Mouse (Mus musculus) heart, postnatal 10 days (tissue): ENCODE measurements around the gene Tedc2. TPM values are rescaled to one million over a fixed set of nuclear protein-coding genes. Genes with fewer than 3 reads are reported as not detected.
A peak's percentile ranks its signal among the peaks of the same experiment; 100 is the strongest.

Source experiments
- DNase-seq, 2 experiments: peaks; one replicate each; pipeline ENCODE4 v3.0.0; 2021
- intact Hi-C: fragments of 180-260 bp; cut with DNase I; formaldehyde crosslinking; loops from one replicate; pipeline ENCODE4 v1.15.1; 2025
- total RNA-seq, 2 experiments: library from RNA; stranded (reverse); gene quantifications; 2 replicates each; pipeline ENCODE4 v1.2.3; 2021

The Tedc2 gene
- total RNA-seq, 2 experiments from 2014 or later: 3.5 to 5.0 TPM

- intact Hi-C loops: no loop called here
- DNase-seq: no peak
These were observed 23.4 kb downstream of the Tedc2 start for GRCm38 (mm10) chr17:24197032-24197824.

- intact Hi-C loops: no loop called here
- no peak for DNase-seq
These were observed 25.3 kb downstream of the Tedc2 start for GRCm38 (mm10) chr17:24195349-24195748.

- intact Hi-C loops: no loop called here
These were observed 26.9 kb downstream of the Tedc2 start for GRCm38 (mm10) chr17:24193769-24194168.

GRCm38 (mm10) chr17:24193268-24193667, 27.4 kb downstream of the Tedc2 start:
- DNase-seq: no peak
- intact Hi-C loops: no loop called here

More at GRCm38 (mm10) chr17:24193769-24194168, 26.9 kb downstream of the Tedc2 start:
- no peak for DNase-seq

GRCm38 (mm10) chr17:24192848-24193247, 27.8 kb downstream of the Tedc2 start:
- intact Hi-C loops: no loop called here
- no peak for DNase-seq

GRCm38 (mm10) chr17:24191481-24191880, 29.2 kb downstream of the Tedc2 start:
- no peak for DNase-seq
- intact Hi-C loops: no loop called here

- no peak for DNase-seq
- intact Hi-C loops: no loop called here
These were observed 29.7 kb downstream of the Tedc2 start for GRCm38 (mm10) chr17:24190934-24191333.

GRCm38 (mm10) chr17:24174259-24174658, 46.4 kb downstream of the Tedc2 start:
- no peak for DNase-seq
- intact Hi-C loops: loop anchor here (5.0 kb wide), 2 partner anchors 78 to 178 kb away; partner anchors contain the start of genes Abca17, Abca3 and Ccnf

- intact Hi-C loops: loop anchor here (1.0 to 5.0 kb wide), 4 partner anchors 79 to 217 kb away; partner anchors contain the start of genes Abca17, Abca3 and Ccnf
- DNase-seq: peak; percentile 71 to 87
These were observed 47.2 kb downstream of the Tedc2 start for GRCm38 (mm10) chr17:24173423-24173822.

- no peak for DNase-seq
- intact Hi-C loops: loop anchor here (5.0 kb wide), 2 partner anchors 81 to 181 kb away; partner anchors contain the start of genes Abca17, Abca3 and Ccnf
These were observed 48.9 kb downstream of the Tedc2 start for GRCm38 (mm10) chr17:24171738-24172137.

- intact Hi-C loops: loop anchor here (5.0 kb wide), 2 partner anchors 82 to 182 kb away; partner anchors contain the start of genes Abca17, Abca3 and Ccnf
- DNase-seq: no peak
These were observed 49.9 kb downstream of the Tedc2 start for GRCm38 (mm10) chr17:24170729-24171128.

GRCm38 (mm10) chr17:24170125-24170524, 50.5 kb downstream of the Tedc2 start:
- intact Hi-C loops: loop anchor here (5.0 kb wide), 2 partner anchors 82 to 182 kb away; partner anchors contain the start of genes Abca17, Abca3 and Ccnf
- no peak for DNase-seq

GRCm38 (mm10) chr17:24169317-24170065, 51.2 kb downstream of the Tedc2 start, which contains the start of gene Atp6v0c:
Gene Atp6v0c (minus strand): TSS chr17:24169702.
- peak; percentile 96 for DNase-seq
- intact Hi-C loops: loop anchor here (5.0 kb wide), 2 partner anchors 83 to 183 kb away; partner anchors contain the start of genes Abca17, Abca3 and Ccnf

- intact Hi-C loops: no loop called here
- peak in 1 of 2 experiments; percentile 69 for DNase-seq
These were observed 51.9 kb downstream of the Tedc2 start for GRCm38 (mm10) chr17:24168590-24169277.

- DNase-seq: no peak
- intact Hi-C loops: loop anchor here (1.0 kb wide), 1 partner anchor 49 kb away; no protein-coding TSS in a partner anchor
These were observed 52.7 kb downstream of the Tedc2 start for GRCm38 (mm10) chr17:24167891-24168505.

GRCm38 (mm10) chr17:24167120-24167519, 53.5 kb downstream of the Tedc2 start:
- intact Hi-C loops: loop anchor here (1.0 kb wide), 1 partner anchor 48 kb away; no protein-coding TSS in a partner anchor

More at GRCm38 (mm10) chr17:24167120-24167519, 53.5 kb downstream of the Tedc2 start:
- no peak for DNase-seq
